Mouse (Mus musculus) liver, adult 2 months (tissue): ENCODE measurements around the gene Zc3h7b. TPM values are rescaled to one million over a fixed set of nuclear protein-coding genes. Genes with fewer than 3 reads are reported as not detected.

Source experiments
- DNase-seq: peaks from one replicate; pipeline ENCODE4 v3.0.0-alpha.2; 2011; ENCODE audit warnings: low read depth, low spot score; ENCODE audit errors: extremely low read depth
- H3K27ac ChIP-seq: fragments of 200-500 bp; replicated peaks from 2 replicates; pipeline ENCODE4 v1.5.1; 2012; ENCODE audit warnings: low read depth, mild to moderate bottlenecking, control low read depth, inconsistent platforms, low read length; ENCODE audit not compliant: insufficient read depth
- H3K27me3 ChIP-seq: fragments of 200-500 bp; 2 replicates; pipeline ENCODE4 v1.6.1; 2012; ENCODE audit warnings: mild to moderate bottlenecking, moderate library complexity, low read length, inconsistent platforms; ENCODE audit not compliant: control insufficient read depth, insufficient read depth
- H3K36me3 ChIP-seq: fragments of 200-500 bp; 2 replicates; pipeline ENCODE4 v1.6.1; 2012; ENCODE audit warnings: low read length, inconsistent platforms; ENCODE audit not compliant: control insufficient read depth, insufficient read depth
- H3K4me1 ChIP-seq: fragments of 200-500 bp; 2 replicates; pipeline ENCODE4 v1.6.1; 2011; ENCODE audit warnings: low read length; ENCODE audit not compliant: control insufficient read depth, insufficient read depth
- H3K4me3 ChIP-seq: fragments of 200-500 bp; 2 replicates; pipeline ENCODE4 v1.5.1; 2011; ENCODE audit warnings: low read depth, mild to moderate bottlenecking, control low read depth, low read length, moderate library complexity; ENCODE audit not compliant: insufficient read depth
- H3K79me2 ChIP-seq: fragments of 200-500 bp; 2 replicates; pipeline ENCODE4 v1.6.1; 2012; ENCODE audit warnings: inconsistent platforms, mild to moderate bottlenecking, low read length, moderate library complexity; ENCODE audit not compliant: control insufficient read depth, insufficient read depth
- H3K9ac ChIP-seq: fragments of 200-500 bp; 2 replicates; pipeline ENCODE4 v1.6.1; 2012; ENCODE audit warnings: low read depth, mild to moderate bottlenecking, control low read depth, inconsistent platforms, low read length
- CTCF ChIP-seq: fragments of 200-500 bp; IDR thresholded peaks from 2 replicates; pipeline ENCODE4 v1.5.1; 2011; ENCODE audit warnings: low read depth, low read length, control low read depth
- POLR2A ChIP-seq: fragments of 200-500 bp; IDR thresholded peaks from 2 replicates; pipeline ENCODE4 v1.6.1; 2011; ENCODE audit warnings: low read length, control low read depth; ENCODE audit not compliant: insufficient read depth; ENCODE audit errors: extremely low read depth
- WGBS: fragments of 180-500 bp; shearing (Covaris S2); methylation state at CpG from one replicate; pipeline ENCODE4 v1.1.7; 2018; 5-methylcytosine and 5-hydroxymethylcytosine counted together
- polyA plus RNA-seq: library from polyadenylated mRNA; depleted of rRNA; stranded (reverse); fragments of >200 nt; gene quantifications from 2 replicates; pipeline ENCODE4 v1.2.3, GENCODE M21; 2012; rRNA removed
- total RNA-seq: library from RNA; depleted of rRNA; stranded (reverse); fragments of >200 nt; gene quantifications from 2 replicates; pipeline ENCODE4 v1.2.3, GENCODE M21; 2014; rRNA removed

Zc3h7b gene
- total and polyA plus RNA-seq, 2 experiments: 7.4 to 13.1 TPM

GRCm38 (mm10) chr15:81840306-81840705 lies 95.4 kb downstream of the Zc3h7b start:
- 71% methylated on average over 7 of the region's 7 CpGs for WGBS

GRCm38 (mm10) chr15:81842275-81842674 lies 97.4 kb downstream of the Zc3h7b start:
- Histone ChIP-seq H3K9ac (no peak overlapping the region), H3K4me1 (peaks cover 34% of the 10 kb centered on the region), H3K79me2 (no peaks in the 10 kb centered on the region), H3K36me3 (no peaks in the 10 kb centered on the region; the same call in 1 of the 2 replicates), H3K4me3 (no peak overlapping the region), H3K27me3 (no peaks in the 10 kb centered on the region), H3K27ac (no peak overlapping the region)
- no peak for TF ChIP-seq POLR2A
- TF ChIP-seq CTCF: no peak
- 90% methylated on average over 7 of the region's 7 CpGs for WGBS
- no peak for DNase-seq

More at GRCm38 (mm10) chr15:81840306-81840705, 95.4 kb downstream of the Zc3h7b start:
- Histone ChIP-seq H3K27me3 (no peaks in the 10 kb centered on the region), H3K79me2 (no peaks in the 10 kb centered on the region), H3K4me3 (no peak overlapping the region), H3K36me3 (no peaks in the 10 kb centered on the region), H3K27ac (peak overlapping the region; percentile 88), H3K4me1 (peaks cover 25% of the 10 kb centered on the region), H3K9ac (peak overlapping the region; percentile 17; the same call in 1 of the 2 replicates)
- DNase-seq: no peak
- TF ChIP-seq CTCF: no peak
- no peak for TF ChIP-seq POLR2A

- Histone ChIP-seq H3K9ac (peak overlapping the region; percentile 43), H3K36me3 (peaks cover 12% of the 10 kb centered on the region), H3K4me1 (peaks cover 37% of the 10 kb centered on the region), H3K79me2 (peaks cover 3% of the 10 kb centered on the region; the same call in 1 of the 2 replicates), H3K27me3 (no peaks in the 10 kb centered on the region), H3K27ac (peak overlapping the region; percentile 95), H3K4me3 (no peak overlapping the region)
- no peak for TF ChIP-seq POLR2A
- no peak for TF ChIP-seq CTCF
- DNase-seq: no peak
- WGBS: 57% methylated on average over 5 of the region's 5 CpGs
These were observed 100.3 kb downstream of the Zc3h7b start for GRCm38 (mm10) chr15:81845033-81845625.

DNA sequence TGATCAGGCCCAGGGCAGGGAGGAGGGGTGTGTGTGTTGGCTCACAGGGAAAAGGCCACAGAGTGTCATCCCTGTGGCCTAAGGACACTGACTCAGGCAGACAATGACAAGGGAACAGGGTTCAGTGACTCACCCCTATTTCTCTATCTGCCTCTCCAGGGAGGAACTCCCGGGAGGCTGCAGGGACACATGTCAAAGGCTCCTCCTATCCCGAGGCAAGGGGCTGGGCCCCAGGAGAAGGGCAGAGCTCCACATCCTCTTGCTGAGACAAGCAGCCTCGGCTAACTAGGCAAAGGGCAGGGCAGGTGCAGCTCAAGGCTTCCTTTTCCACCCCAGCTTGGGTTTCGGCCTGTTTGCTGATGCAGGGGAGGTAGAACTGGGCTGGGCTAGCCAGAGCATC lies 100.9 kb downstream of the Zc3h7b start:
- DNase-seq: peak; percentile 99
- TF ChIP-seq POLR2A (peak; percentile 72), CTCF (no peak)
- Histone ChIP-seq H3K36me3 (peaks cover 17% of the 10 kb centered on the region), H3K27me3 (no peaks in the 10 kb centered on the region), H3K9ac (peak overlapping the region; percentile 40; the same call in 1 of the 2 replicates), H3K27ac (peak overlapping the region; percentile 95), H3K4me1 (peaks cover 40% of the 10 kb centered on the region), H3K4me3 (no peak overlapping the region), H3K79me2 (peaks cover 6% of the 10 kb centered on the region; the same call in 1 of the 2 replicates)
- 2% methylated on average over 4 of the region's 4 CpGs for WGBS

Other genes starting within 250 kb of the Zc3h7b start
- gene Ep300, start 159.7 kb upstream of the Zc3h7b start, total RNA-seq: 17.9 and 27.7 TPM in 2 replicates
- gene Ep300, start 159.7 kb upstream of the Zc3h7b start, polyA plus RNA-seq: 6.5 and 8.5 TPM in 2 replicates
- 4.7 and 7.2 TPM in 2 replicates for gene L3mbtl2, start 81.2 kb upstream of the Zc3h7b start, total RNA-seq
- 9.7 and 10.8 TPM in 2 replicates for gene L3mbtl2, start 81.2 kb upstream of the Zc3h7b start, polyA plus RNA-seq
- 0.13 and 0.37 TPM in 2 replicates for gene Chadl, start 47.8 kb upstream of the Zc3h7b start, total RNA-seq
- 1.5 and 1.9 TPM in 2 replicates for gene Chadl, start 47.8 kb upstream of the Zc3h7b start, polyA plus RNA-seq
- 32.8 and 33.1 TPM in 2 replicates for gene Rangap1, start 473 bp downstream of the Zc3h7b start, total RNA-seq
- 21.6 and 24.8 TPM in 2 replicates for gene Rangap1, start 473 bp downstream of the Zc3h7b start, polyA plus RNA-seq
- 156 and 163 TPM in 2 replicates for gene Tef, start 57.4 kb downstream of the Zc3h7b start, total RNA-seq
- gene Tef, start 57.4 kb downstream of the Zc3h7b start, polyA plus RNA-seq: 34.6 and 35.0 TPM in 2 replicates
- gene Tob2, start 113.7 kb downstream of the Zc3h7b start, total RNA-seq: 15.8 and 25.6 TPM in 2 replicates
- gene Tob2, start 113.7 kb downstream of the Zc3h7b start, polyA plus RNA-seq: 20.9 and 21.6 TPM in 2 replicates
- gene Phf5a, start 126.9 kb downstream of the Zc3h7b start, total RNA-seq: 12.3 and 15.6 TPM in 2 replicates
- 27.5 and 28.7 TPM in 2 replicates for gene Phf5a, start 126.9 kb downstream of the Zc3h7b start, polyA plus RNA-seq
- gene Aco2, start 127.3 kb downstream of the Zc3h7b start, total RNA-seq: 170 and 187 TPM in 2 replicates
- gene Aco2, start 127.3 kb downstream of the Zc3h7b start, polyA plus RNA-seq: 127 TPM in 2 replicates
- gene Polr3h, start 181.2 kb downstream of the Zc3h7b start, total RNA-seq: 6.4 and 7.3 TPM in 2 replicates
- gene Polr3h, start 181.2 kb downstream of the Zc3h7b start, polyA plus RNA-seq: 6.8 and 8.3 TPM in 2 replicates
- 0.09 and 0.13 TPM in 2 replicates for gene Csdc2, start 191.7 kb downstream of the Zc3h7b start, total RNA-seq
- gene Csdc2, start 191.7 kb downstream of the Zc3h7b start, polyA plus RNA-seq: 0.35 and 0.80 TPM in 2 replicates
- 3.6 and 3.7 TPM in 2 replicates for gene Pmm1, start 215.9 kb downstream of the Zc3h7b start, total RNA-seq
- gene Pmm1, start 215.9 kb downstream of the Zc3h7b start, polyA plus RNA-seq: 4.9 and 6.8 TPM in 2 replicates
- not detected in 2 replicates for gene 1700029P11Rik, start 235.5 kb downstream of the Zc3h7b start, total RNA-seq
- gene 1700029P11Rik, start 235.5 kb downstream of the Zc3h7b start, polyA plus RNA-seq: not detected in 2 replicates
- gene Xrcc6, start 242.8 kb downstream of the Zc3h7b start, total RNA-seq: 18.2 and 22.8 TPM in 2 replicates
- 8.5 and 8.9 TPM in 2 replicates for gene Xrcc6, start 242.8 kb downstream of the Zc3h7b start, polyA plus RNA-seq